Mouse (Mus musculus) heart, adult 11 months (tissue): ENCODE data around the gene Gli3.

Source experiments
- DNase-seq: peaks from one replicate; pipeline ENCODE4 v3.0.0; 2022

Gli3 gene

GRCm38 (mm10) chr13:15462830-15463491 is at the start of gene Gli3:
TSS of gene Gli3 (plus strand) at chr13:15463235.
- peak; percentile 99 for DNase-seq

GRCm38 (mm10) chr13:15421182-15421750 is 41.8 kb upstream of the Gli3 start:
- DNase-seq, result peak; percentile 85

GRCm38 (mm10) chr13:15442002-15442401 is 21.0 kb upstream of the Gli3 start:
- no peak for DNase-seq

DNA sequence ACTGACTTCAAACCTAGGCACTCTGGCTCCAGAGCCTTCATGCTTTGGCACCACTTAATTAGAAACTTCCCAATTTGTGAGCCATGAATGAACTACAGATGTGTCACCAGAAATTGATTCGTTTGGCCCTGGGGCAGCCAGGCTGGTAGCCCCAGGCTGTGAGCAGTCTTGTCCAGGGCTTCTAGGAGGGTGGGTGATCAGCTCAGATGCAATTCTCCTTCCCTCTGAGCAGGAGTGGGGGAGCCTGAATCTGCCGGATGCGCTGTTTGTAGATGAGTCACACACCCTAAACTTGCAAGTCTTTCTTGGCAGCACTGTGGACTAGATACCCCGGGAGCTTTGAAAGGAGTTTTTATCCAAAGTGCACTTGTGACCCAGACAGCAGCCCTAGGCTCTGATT is 18.7 kb upstream of the Gli3 start:
- peak; percentile 85 for DNase-seq

- no peak for DNase-seq
These were observed 17.4 kb upstream of the Gli3 start for GRCm38 (mm10) chr13:15445591-15445990.

- DNase-seq, result peak; percentile 62
These were observed 17.0 kb upstream of the Gli3 start for GRCm38 (mm10) chr13:15446004-15446403.

DNA sequence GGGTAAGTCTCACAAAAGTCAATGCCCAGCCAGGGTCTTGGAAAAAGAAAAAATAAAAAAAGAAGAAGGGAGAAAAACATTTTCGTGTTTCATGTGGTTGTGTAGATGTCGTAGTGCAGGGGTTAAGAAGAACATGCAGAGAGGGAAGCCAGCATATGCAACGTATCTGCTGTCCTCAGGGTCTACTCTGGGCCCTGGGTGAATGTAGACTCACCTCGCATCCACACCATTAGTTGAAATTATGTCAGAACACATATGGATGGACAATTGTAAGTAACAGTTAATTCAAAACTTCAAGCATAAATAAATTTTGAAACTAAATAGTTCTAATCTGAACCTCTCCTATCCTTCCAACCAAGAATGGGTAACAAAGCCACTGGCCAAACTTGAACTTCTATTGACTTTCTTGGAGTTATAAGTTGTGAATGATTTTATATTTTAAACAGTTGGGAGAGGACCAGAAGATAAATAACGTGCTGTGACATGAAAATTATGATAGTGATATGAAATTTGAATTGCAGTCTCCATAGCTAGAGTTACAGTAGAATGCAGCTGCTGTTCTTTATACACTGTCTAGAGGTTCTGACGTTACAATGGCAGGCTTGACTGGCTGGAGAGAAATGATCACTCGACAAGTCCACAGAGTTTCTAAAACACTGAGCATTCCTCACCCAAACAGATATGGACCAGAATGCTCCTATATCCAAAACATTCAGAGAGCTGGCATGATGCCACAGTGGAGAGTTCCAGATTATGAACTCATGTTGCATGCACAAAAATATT is 16.1 kb upstream of the Gli3 start:
- DNase-seq, result no peak

GRCm38 (mm10) chr13:15450941-15451340 is 12.1 kb upstream of the Gli3 start:
- DNase-seq, result no peak

DNA sequence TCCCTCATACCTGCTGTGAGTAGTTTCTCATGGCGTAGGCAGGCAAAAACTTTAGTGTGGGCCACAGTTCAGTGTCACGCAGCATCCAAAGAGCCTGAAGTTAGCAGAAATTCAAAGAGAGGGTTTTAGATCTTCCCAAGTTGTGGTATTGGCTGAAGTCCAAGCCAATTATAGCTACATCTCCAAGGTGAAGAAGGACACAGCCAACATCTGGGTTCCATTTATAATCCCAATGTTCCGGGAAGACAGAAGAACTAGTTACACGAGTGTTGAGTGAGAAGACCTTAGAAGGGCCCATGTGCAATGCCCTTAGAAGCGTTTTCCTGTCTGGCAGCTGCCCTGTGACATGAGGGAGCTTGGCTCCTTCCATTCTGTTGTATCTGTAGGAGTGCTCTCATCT is 5.2 kb upstream of the Gli3 start:
- no peak for DNase-seq

GRCm38 (mm10) chr13:15461926-15462325 is 1.1 kb upstream of the Gli3 start:
- DNase-seq, result peak; percentile 76

DNA sequence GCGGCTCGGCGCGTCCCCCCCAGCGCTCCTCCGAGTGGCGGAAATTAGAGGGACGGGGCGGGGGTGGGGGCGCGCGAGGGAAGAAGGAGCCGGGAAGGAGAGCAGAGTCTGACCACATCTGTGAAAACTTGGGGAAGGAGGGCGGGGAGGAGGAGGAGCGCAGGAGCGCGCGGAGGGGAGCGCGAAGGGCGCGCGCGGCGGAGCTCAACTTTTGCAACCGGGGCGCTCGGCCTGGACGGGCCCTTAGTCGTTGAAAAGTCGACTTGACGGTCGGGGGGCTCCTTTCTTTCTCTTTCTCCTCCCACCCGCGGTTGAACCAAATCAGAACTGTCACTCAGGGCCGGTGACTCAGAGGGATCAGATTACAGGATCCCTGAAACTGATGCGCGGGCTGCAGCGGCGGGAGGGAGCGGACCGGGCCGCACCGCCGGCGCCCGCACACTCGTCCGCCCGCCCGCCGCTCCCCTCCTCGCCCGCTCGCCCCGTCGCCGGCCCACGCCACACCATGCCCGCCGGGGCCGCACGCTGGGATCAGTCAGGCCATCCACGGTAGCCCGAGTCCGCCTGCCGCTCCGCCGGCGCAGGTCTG is 551 bp downstream of the Gli3 start:
- peak; percentile 97 for DNase-seq

DNA sequence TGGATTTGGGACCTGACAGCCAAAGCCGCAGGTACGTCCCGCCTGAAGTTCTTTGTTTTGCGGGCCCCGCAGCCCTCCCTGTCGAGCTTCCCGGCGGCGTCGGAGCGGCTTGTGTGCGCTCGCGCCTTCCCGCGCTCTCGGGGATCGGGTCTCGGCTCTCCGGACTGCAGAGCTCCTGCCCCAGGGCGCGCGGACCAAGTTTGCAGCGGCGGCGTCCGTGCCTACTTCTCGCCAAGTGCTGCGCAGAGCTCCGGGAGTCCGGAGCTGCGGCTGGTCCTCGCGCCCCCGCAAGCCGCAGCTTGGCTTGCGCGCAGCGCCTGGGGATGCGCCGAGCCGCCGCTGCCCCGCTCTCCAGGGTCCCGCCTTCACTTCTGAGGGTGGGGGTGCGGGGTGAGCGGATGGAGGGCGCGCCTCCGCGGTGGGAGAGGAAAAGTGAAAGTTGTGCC is 1.1 kb downstream of the Gli3 start:
- peak; percentile 92 for DNase-seq

GRCm38 (mm10) chr13:15464741-15465250 is 1.8 kb downstream of the Gli3 start:
- peak; percentile 79 for DNase-seq

DNA sequence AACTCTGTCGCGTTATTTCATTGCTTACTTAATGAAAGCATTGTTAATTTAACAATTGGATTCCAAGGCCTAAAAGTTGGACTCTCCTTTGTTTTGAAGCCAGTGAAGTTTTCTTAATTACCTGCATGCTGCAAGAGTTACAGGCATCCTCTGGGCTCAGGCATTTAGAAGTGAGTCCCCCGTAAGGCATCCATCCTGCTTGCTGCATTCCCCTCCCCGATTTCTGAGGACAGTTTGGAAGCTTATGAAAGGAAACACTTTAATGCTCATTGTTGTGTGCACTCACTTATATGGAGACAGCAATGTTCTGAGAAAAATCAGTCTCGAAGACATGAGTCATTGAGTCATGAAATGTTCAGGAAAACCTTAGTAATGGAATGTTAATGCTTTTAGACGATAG is 3.5 kb downstream of the Gli3 start:
- peak; percentile 56 for DNase-seq

DNA sequence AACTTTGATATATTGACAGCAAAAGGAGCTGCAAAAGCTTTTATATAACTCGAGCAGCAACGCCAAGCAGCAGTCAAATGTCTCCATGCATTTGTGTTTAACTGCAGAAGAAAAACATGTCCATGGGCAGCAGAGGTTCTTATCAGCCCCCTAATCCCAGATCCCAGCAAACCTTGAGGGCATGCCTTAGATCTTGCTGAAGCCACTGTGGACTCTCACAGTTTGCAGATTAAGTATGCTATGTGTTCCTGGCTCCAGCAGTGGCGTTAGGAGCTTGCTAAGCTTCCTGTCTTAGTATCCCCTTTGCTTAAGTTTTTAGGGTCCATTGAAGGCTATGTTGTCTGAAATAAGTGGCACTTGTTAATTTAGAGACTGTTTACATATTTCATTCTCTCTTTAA is 4.4 kb downstream of the Gli3 start:
- DNase-seq, result peak; percentile 33

DNA sequence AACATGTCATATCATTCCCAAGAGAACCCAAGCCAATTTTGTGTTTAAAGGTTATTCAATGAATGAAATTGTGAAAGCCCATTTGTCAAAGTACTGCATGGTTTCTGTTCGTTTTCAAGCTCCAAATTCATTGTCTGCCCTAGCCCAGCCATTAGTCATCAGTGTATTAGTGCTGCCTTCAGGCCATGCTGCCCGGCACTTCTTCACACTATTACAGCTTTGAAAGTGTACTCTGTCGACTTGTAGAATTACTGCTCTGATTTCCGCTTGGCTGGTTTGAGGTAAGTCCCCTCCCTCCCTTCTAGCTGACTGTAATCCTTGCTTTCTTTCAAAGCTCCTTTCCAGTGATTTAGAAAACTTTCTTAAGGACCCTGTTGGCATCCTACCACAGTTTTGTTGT is 5.4 kb downstream of the Gli3 start:
- DNase-seq, result peak; percentile 75

DNA sequence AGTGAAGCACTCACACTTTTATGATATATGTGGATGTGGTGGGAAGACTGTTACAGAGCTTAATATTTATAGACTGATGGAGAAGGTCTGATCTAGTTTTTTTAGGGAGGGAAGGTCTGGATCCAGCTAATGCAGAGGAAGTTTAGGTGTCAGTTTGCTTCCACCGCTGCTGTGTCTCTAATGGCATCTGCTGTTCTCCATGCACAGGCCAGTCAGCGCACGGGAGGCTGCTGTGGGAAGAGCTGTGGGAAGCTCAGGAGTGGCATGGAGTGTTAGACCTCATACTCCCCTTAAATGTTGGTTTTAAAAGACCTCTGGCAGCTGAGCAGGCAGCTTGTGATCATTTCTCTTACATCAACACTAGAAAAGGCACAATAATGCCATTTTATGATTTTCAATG is 7.0 kb downstream of the Gli3 start:
- DNase-seq, result peak; percentile 56

DNA sequence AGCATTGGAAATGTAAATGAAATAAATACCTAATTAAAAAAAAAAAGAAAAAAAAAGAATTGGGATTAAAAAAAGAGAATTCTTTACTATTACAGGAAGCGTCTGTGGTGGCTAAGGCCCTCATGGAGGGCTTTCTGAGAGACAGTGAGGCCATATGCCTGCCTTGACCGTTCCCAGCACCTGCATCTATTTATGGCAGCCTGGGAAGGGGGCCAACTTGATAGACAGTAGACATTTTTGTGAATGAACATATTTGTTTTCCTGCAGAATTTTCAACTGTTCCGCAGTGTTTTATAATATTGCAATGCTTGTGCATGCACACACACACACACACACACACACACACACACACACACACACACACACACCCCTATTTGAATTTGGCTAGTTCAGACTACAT is 9.7 kb downstream of the Gli3 start:
- DNase-seq, result peak; percentile 18

DNA sequence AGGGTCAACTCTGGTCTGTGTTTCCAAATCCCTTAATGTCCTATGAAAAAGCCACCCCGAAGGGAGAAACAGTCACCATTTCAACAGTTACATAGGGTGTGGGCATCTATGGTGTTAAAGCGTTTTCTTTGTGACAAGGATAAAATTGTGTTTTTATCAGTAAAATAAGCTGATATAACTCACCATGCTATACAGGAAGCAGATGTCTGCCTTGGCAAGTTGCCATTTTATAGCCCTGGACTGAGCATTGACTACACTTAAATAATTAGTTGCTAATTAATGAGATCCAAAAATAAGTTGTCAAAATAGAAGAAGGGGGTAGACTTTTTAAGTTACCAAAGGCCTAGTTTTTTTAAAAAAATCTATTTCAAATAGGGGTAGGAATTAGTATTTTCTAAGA is 11.4 kb downstream of the Gli3 start:
- DNase-seq, result peak; percentile 23

- no peak for DNase-seq
These were observed 23.2 kb downstream of the Gli3 start for GRCm38 (mm10) chr13:15486033-15486891.

DNA sequence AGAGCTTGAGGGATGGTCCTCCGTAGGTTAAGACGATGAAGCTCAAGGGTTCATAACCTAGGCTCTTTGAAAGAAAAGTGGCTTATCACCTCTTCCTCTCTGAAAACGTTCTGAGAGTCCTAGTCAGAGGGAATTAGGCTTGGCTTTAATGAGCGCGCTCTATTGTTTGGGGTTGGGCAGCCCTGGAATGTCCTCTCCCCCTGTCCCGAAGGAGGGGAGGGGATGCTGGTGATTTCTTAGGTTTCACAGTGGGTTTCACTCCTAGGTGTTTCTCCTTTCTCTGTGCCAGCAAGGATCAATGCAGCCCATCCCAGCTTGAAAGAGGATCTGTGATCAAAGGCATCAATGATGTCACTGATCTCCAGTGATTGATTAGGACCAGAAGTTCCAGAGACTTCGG is 24.3 kb downstream of the Gli3 start:
- no peak for DNase-seq

- no peak for DNase-seq
These were observed 25.0 kb downstream of the Gli3 start for GRCm38 (mm10) chr13:15488065-15488464.
